Mouse (Mus musculus) neural tube, embryonic 14.5 days (tissue): Measurements from ENCODE around the gene Fam173a. TPM values are rescaled to one million over a fixed set of nuclear protein-coding genes. Genes with fewer than 3 reads are reported as not detected.
A peak's percentile ranks its signal among the peaks of the same experiment; 100 is the strongest.

Experiments used
- ATAC-seq: fragments of 200-750 bp; cut with Nextera tagmentation; 2 replicates; pipeline ENCODE4 v1.8.0; 2017; ENCODE audit warnings: low read depth, mild to moderate bottlenecking, moderate TSS enrichment, moderate library complexity
- H3K27ac ChIP-seq: fragments of 300-500 bp; sonication (generic); 2 replicates; pipeline ENCODE4 v1.5.1; 2014; ENCODE audit warnings: low read depth, mild to moderate bottlenecking, control low read depth, low read length, moderate library complexity, mixed read lengths
- H3K27me3 ChIP-seq: fragments of 300-500 bp; sonication (generic); 2 replicates; pipeline ENCODE4 v1.6.1; 2014; ENCODE audit warnings: low read length; ENCODE audit not compliant: control insufficient read depth, insufficient read depth
- H3K36me3 ChIP-seq: fragments of 300-500 bp; sonication (generic); 2 replicates; pipeline ENCODE4 v1.6.1; 2014; ENCODE audit warnings: low read length, mixed read lengths; ENCODE audit not compliant: control insufficient read depth, insufficient read depth
- H3K4me1 ChIP-seq: fragments of 300-500 bp; sonication (generic); 2 replicates; pipeline ENCODE4 v1.6.1; 2014; ENCODE audit warnings: low read length; ENCODE audit not compliant: control insufficient read depth, insufficient read depth
- H3K4me2 ChIP-seq: fragments of 300-500 bp; sonication (generic); 2 replicates; pipeline ENCODE4 v1.6.1; 2014; ENCODE audit warnings: mild to moderate bottlenecking, low read depth, low read length, control low read depth
- H3K4me3 ChIP-seq: fragments of 300-500 bp; sonication (generic); 2 replicates; pipeline ENCODE4 v1.5.1; 2014; ENCODE audit warnings: low read depth, low read length, control low read depth, mixed read lengths
- H3K9ac ChIP-seq: fragments of 300-500 bp; sonication (generic); replicated peaks from 2 replicates; pipeline ENCODE4 v1.6.1; 2014; ENCODE audit warnings: low read depth, mild to moderate bottlenecking, control low read depth, low read length, mixed read lengths
- H3K9me3 ChIP-seq: fragments of 300-500 bp; sonication (generic); 2 replicates; pipeline ENCODE4 v1.6.1; 2016; ENCODE audit warnings: low read length; ENCODE audit not compliant: control insufficient read depth
- WGBS: fragments of 180-500 bp; shearing (Covaris S2); extraction: QIAGEN DNeasy Blood & Tissue Kit; methylation state at CpG from one replicate; pipeline ENCODE4 v1.1.7; 2014; 5-methylcytosine and 5-hydroxymethylcytosine counted together
- polyA plus RNA-seq: library from polyadenylated mRNA; unstranded; fragments of >200 nt; fragmentation: Nextera tagmentation; extraction: Ambion mirVana; gene quantifications from 2 replicates; pipeline ENCODE4 v1.2.1, GENCODE M21; 2014

Gene Fam173a
- polyA plus RNA-seq, result 79.9 and 88.4 TPM in 2 replicates

GRCm38 (mm10) chr17:25792615-25793014, at the start of gene Fam173a:
TSS of gene Fam173a (minus strand) at chr17:25792901.
- peak; percentile 52 for ATAC-seq
- H3K4me3 ChIP-seq, result peak within 1 kb of the TSS; percentile 75
- H3K4me2 ChIP-seq, result peak within 1 kb of the TSS; percentile 77
- WGBS, result 0% methylated on average over 14 of the region's 14 CpGs
- H3K9ac ChIP-seq, result peak within 1 kb of the TSS; percentile 78
- peaks cover 34% of the 10 kb centered on the region for H3K4me1 ChIP-seq
- H3K27me3 ChIP-seq, result no peaks in the 10 kb centered on the region
- H3K36me3 ChIP-seq, result no peaks in the 10 kb centered on the region; the same call in 1 of the 2 replicates
- peak within 1 kb of the TSS; percentile 91 for H3K27ac ChIP-seq
- no peaks in the 10 kb centered on the region for H3K9me3 ChIP-seq

- H3K4me3 ChIP-seq, result no peak within 1 kb of the TSS
- H3K27me3 ChIP-seq, result no peaks in the 10 kb centered on the region
- H3K9me3 ChIP-seq, result no peaks in the 10 kb centered on the region
- H3K9ac ChIP-seq, result no peak within 1 kb of the TSS
- peaks cover 24% of the 10 kb centered on the region for H3K4me1 ChIP-seq
- no peak within 1 kb of the TSS for H3K27ac ChIP-seq
- 95% methylated on average over 22 of the region's 22 CpGs for WGBS
- H3K4me2 ChIP-seq, result no peak within 1 kb of the TSS
- peaks cover 28% of the 10 kb centered on the region for H3K36me3 ChIP-seq
- ATAC-seq, result no peak
Measured at GRCm38 (mm10) chr17:25841117-25841880, 48.6 kb upstream of the Fam173a start, which contains the start of gene Gm20683. TSS of gene Gm20683 (minus strand) at chr17:25841763.

- 93% methylated on average over 6 of the region's 6 CpGs for WGBS
- H3K4me1 ChIP-seq, result peaks cover 32% of the 10 kb centered on the region
Measured at GRCm38 (mm10) chr17:25840519-25840918, 47.8 kb upstream of the Fam173a start.

GRCm38 (mm10) chr17:25839455-25840235, 46.9 kb upstream of the Fam173a start:
- ATAC-seq, result no peak
- WGBS, result 85% methylated on average over 14 of the region's 14 CpGs
- Histone ChIP-seq H3K4me1 (peaks cover 38% of the 10 kb centered on the region), H3K4me3 (no peak overlapping the region), H3K9me3 (no peaks in the 10 kb centered on the region), H3K27me3 (no peaks in the 10 kb centered on the region), H3K9ac (no peak overlapping the region), H3K36me3 (peaks cover 28% of the 10 kb centered on the region), H3K4me2 (no peak overlapping the region), H3K27ac (no peak overlapping the region)

More at GRCm38 (mm10) chr17:25840519-25840918, 47.8 kb upstream of the Fam173a start:
- Histone ChIP-seq H3K9me3 (no peaks in the 10 kb centered on the region), H3K36me3 (peaks cover 28% of the 10 kb centered on the region), H3K4me3 (no peak overlapping the region), H3K27me3 (no peaks in the 10 kb centered on the region), H3K9ac (no peak overlapping the region), H3K27ac (no peak overlapping the region), H3K4me2 (no peak overlapping the region)
- no peak for ATAC-seq

GRCm38 (mm10) chr17:25838904-25839303, 46.2 kb upstream of the Fam173a start:
- Histone ChIP-seq H3K9me3 (no peaks in the 10 kb centered on the region), H3K36me3 (peaks cover 28% of the 10 kb centered on the region)
- WGBS, result 91% methylated on average over 4 of the region's 4 CpGs

GRCm38 (mm10) chr17:25837533-25837932, 44.8 kb upstream of the Fam173a start:
- Histone ChIP-seq H3K4me1 (peaks cover 42% of the 10 kb centered on the region), H3K27ac (peak overlapping the region; percentile 83), H3K4me2 (peak overlapping the region; percentile 72), H3K27me3 (no peaks in the 10 kb centered on the region), H3K9ac (no peak overlapping the region), H3K4me3 (0 out of 2 replicates have a peak overlapping the region, but pooled peaks have one; percentile 38), H3K9me3 (no peaks in the 10 kb centered on the region), H3K36me3 (peaks cover 28% of the 10 kb centered on the region)
- 18% methylated on average over 3 of the region's 3 CpGs for WGBS
- no peak for ATAC-seq

More at GRCm38 (mm10) chr17:25838904-25839303, 46.2 kb upstream of the Fam173a start:
- Histone ChIP-seq H3K9ac (no peak overlapping the region), H3K4me3 (no peak overlapping the region), H3K4me1 (peaks cover 44% of the 10 kb centered on the region), H3K27me3 (no peaks in the 10 kb centered on the region), H3K4me2 (no peak overlapping the region), H3K27ac (no peak overlapping the region)
- no peak for ATAC-seq

- Histone ChIP-seq H3K4me1 (peaks cover 42% of the 10 kb centered on the region), H3K27me3 (no peaks in the 10 kb centered on the region), H3K27ac (peak within 1 kb of the TSS; percentile 83), H3K4me2 (peak within 1 kb of the TSS; percentile 72), H3K4me3 (peak within 1 kb of the TSS; percentile 38), H3K9ac (peak within 1 kb of the TSS; percentile 73), H3K9me3 (no peaks in the 10 kb centered on the region), H3K36me3 (peaks cover 26% of the 10 kb centered on the region)
- 2% methylated on average over 26 of the region's 29 CpGs for WGBS
- ATAC-seq, result peak; percentile 19; the same call in 1 of the 2 replicates
Measured at GRCm38 (mm10) chr17:25837076-25837410, 44.3 kb upstream of the Fam173a start, which contains the start of gene Rhbdl1. TSS of gene Rhbdl1 (minus strand) at chr17:25837295.

- 20% methylated on average over 23 of the region's 23 CpGs for WGBS
- H3K9ac ChIP-seq, result peak overlapping the region; percentile 73
- no peaks in the 10 kb centered on the region for H3K9me3 ChIP-seq
- no peaks in the 10 kb centered on the region for H3K27me3 ChIP-seq
- peak overlapping the region; percentile 38 for H3K4me3 ChIP-seq
- H3K27ac ChIP-seq, result peak overlapping the region; percentile 83
- H3K36me3 ChIP-seq, result peaks cover 22% of the 10 kb centered on the region
- peak overlapping the region; percentile 72 for H3K4me2 ChIP-seq
- ATAC-seq, result no peak
- H3K4me1 ChIP-seq, result peaks cover 48% of the 10 kb centered on the region
Measured at GRCm38 (mm10) chr17:25836397-25837075, 43.8 kb upstream of the Fam173a start.
